Mouse (Mus musculus) liver, embryonic 16.5 days (tissue): ENCODE measurements at regions not wholly inside any gene's neighbourhood (a gene's known extent, or its start where the extent isn't known, plus 50 kb on each side); places are given as distances from the start of the nearest gene placed in this dataset.

ENCODE experiments used
- ATAC-seq: fragments of 200-750 bp; cut with Nextera tagmentation; 2 replicates; pipeline ENCODE4 v1.8.0; 2017; ENCODE audit warnings: low read depth, mild to moderate bottlenecking, moderate number of reproducible peaks, moderate library complexity
- H3K27ac ChIP-seq: fragments of 300-500 bp; sonication (generic); 2 replicates; pipeline ENCODE4 v1.5.1; 2014; ENCODE audit warnings: mild to moderate bottlenecking, low read length
- H3K27me3 ChIP-seq: fragments of 300-500 bp; sonication (generic); 2 replicates; pipeline ENCODE4 v1.6.1; 2014; ENCODE audit warnings: low read depth, low read length, mixed read lengths; ENCODE audit not compliant: control insufficient read depth, insufficient read depth
- H3K36me3 ChIP-seq: fragments of 300-500 bp; sonication (generic); 2 replicates; pipeline ENCODE4 v1.6.1; 2014; ENCODE audit warnings: mild to moderate bottlenecking; ENCODE audit not compliant: control insufficient read depth, insufficient read depth
- H3K4me1 ChIP-seq: fragments of 300-500 bp; sonication (generic); 2 replicates; pipeline ENCODE4 v1.6.1; 2014; ENCODE audit warnings: low read depth, low read length, mixed read lengths; ENCODE audit not compliant: control insufficient read depth
- H3K4me2 ChIP-seq: fragments of 300-500 bp; sonication (generic); 2 replicates; pipeline ENCODE4 v1.6.1; 2014; ENCODE audit warnings: low read depth, low read length, mixed read lengths
- H3K4me3 ChIP-seq: fragments of 300-500 bp; sonication (generic); 2 replicates; pipeline ENCODE4 v1.5.1; 2014; ENCODE audit warnings: low read depth, mild to moderate bottlenecking, low read length
- H3K9ac ChIP-seq: fragments of 300-500 bp; sonication (generic); 2 replicates; pipeline ENCODE4 v1.6.1; 2014; ENCODE audit warnings: low read depth, low read length
- H3K9me3 ChIP-seq: fragments of 300-500 bp; sonication (generic); replicated peaks from 2 replicates; pipeline ENCODE4 v1.6.1; 2016; ENCODE audit warnings: low read length; ENCODE audit not compliant: control insufficient read depth
- WGBS: fragments of 180-500 bp; shearing (Covaris S2); extraction: QIAGEN DNeasy Blood & Tissue Kit; methylation state at CpG from one replicate; pipeline ENCODE4 v1.1.7; 2014; ENCODE audit not compliant: insufficient replicate concordance; 5-methylcytosine and 5-hydroxymethylcytosine counted together

GRCm38 (mm10) chr4:81129874-81130273 lies 219.4 kb downstream of the Lurap1l start:
- no peaks in the 10 kb centered on the region for H3K9me3 ChIP-seq
- no peak overlapping the region for H3K27ac ChIP-seq
- H3K27me3 ChIP-seq = no peaks in the 10 kb centered on the region
- no peaks in the 10 kb centered on the region for H3K4me1 ChIP-seq
- no peaks in the 10 kb centered on the region for H3K36me3 ChIP-seq
- 22% methylated on average over 2 of the region's 2 CpGs for WGBS
- ATAC-seq = no peak
- H3K9ac ChIP-seq = no peak overlapping the region
- no peak overlapping the region for H3K4me3 ChIP-seq
- H3K4me2 ChIP-seq = no peak overlapping the region

- Histone ChIP-seq H3K4me3 (no peak overlapping the region), H3K27ac (no peak overlapping the region)
Observed at GRCm38 (mm10) chr4:81173111-81173510, 262.7 kb downstream of the Lurap1l start.

GRCm38 (mm10) chr4:81177443-81178041 lies 265.1 kb downstream of the Mpdz start:
- ATAC-seq = no peak

More at GRCm38 (mm10) chr4:81173111-81173510, 262.7 kb downstream of the Lurap1l start:
- no peak for ATAC-seq
- H3K4me2 ChIP-seq = no peak overlapping the region
- no peaks in the 10 kb centered on the region for H3K27me3 ChIP-seq
- H3K36me3 ChIP-seq = no peaks in the 10 kb centered on the region
- WGBS = 69% methylated on average over 2 of the region's 2 CpGs
- no peaks in the 10 kb centered on the region for H3K4me1 ChIP-seq
- H3K9ac ChIP-seq = no peak overlapping the region
- no peaks in the 10 kb centered on the region for H3K9me3 ChIP-seq

GRCm38 (mm10) chr4:81178047-81178781 lies 264.4 kb downstream of the Mpdz start:
- no peaks in the 10 kb centered on the region for H3K9me3 ChIP-seq
- no peaks in the 10 kb centered on the region for H3K36me3 ChIP-seq
- no peak overlapping the region for H3K9ac ChIP-seq
- H3K4me2 ChIP-seq = no peak overlapping the region
- no peak for ATAC-seq
- no peak overlapping the region for H3K4me3 ChIP-seq
- H3K27ac ChIP-seq = no peak overlapping the region
- H3K4me1 ChIP-seq = no peaks in the 10 kb centered on the region
- H3K27me3 ChIP-seq = no peaks in the 10 kb centered on the region
- 39% methylated on average over 14 of the region's 14 CpGs for WGBS

More at GRCm38 (mm10) chr4:81177443-81178041, 265.1 kb downstream of the Mpdz start:
- 24% methylated on average over 11 of the region's 11 CpGs for WGBS
- H3K4me3 ChIP-seq = no peak overlapping the region
- H3K36me3 ChIP-seq = no peaks in the 10 kb centered on the region
- H3K27me3 ChIP-seq = no peaks in the 10 kb centered on the region
- no peaks in the 10 kb centered on the region for H3K9me3 ChIP-seq
- H3K27ac ChIP-seq = no peak overlapping the region
- no peak overlapping the region for H3K4me2 ChIP-seq
- no peak overlapping the region for H3K9ac ChIP-seq
- H3K4me1 ChIP-seq = no peaks in the 10 kb centered on the region

- H3K9me3 ChIP-seq = no peaks in the 10 kb centered on the region
- under 1% methylated on average over 12 of the region's 12 CpGs for WGBS
- H3K4me2 ChIP-seq = no peak overlapping the region
- no peak overlapping the region for H3K4me3 ChIP-seq
- no peak overlapping the region for H3K9ac ChIP-seq
- H3K4me1 ChIP-seq = no peaks in the 10 kb centered on the region
- no peaks in the 10 kb centered on the region for H3K27me3 ChIP-seq
- no peak overlapping the region for H3K27ac ChIP-seq
- peak; percentile 41 for ATAC-seq
- no peaks in the 10 kb centered on the region for H3K36me3 ChIP-seq
Observed at GRCm38 (mm10) chr4:81178782-81179135, 263.9 kb downstream of the Mpdz start.

DNA sequence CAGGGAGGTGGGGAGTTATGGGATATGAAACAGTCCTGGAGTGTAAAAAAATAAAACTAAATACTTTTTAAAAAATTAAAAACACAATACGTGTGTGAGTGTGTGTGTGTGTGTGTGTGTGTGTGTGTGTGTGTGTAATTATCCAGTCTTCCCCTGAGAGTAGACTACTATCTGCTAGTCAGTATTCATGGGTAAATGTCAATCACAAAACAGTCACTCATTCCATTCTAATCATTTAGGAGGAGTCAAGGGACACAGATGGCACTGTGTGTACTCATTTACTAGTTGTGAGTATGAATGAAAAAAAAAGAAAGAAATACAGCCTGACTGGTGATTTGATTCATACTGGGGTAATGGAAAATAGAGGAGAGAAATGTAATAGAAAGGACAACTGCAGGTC lies 226.5 kb downstream of the Mpdz start:
- no peaks in the 10 kb centered on the region for H3K36me3 ChIP-seq
- no peaks in the 10 kb centered on the region for H3K4me1 ChIP-seq
- H3K4me2 ChIP-seq = no peak overlapping the region
- WGBS = 67% methylated on average over 1 of the region's 1 CpGs
- no peak overlapping the region for H3K9ac ChIP-seq
- H3K4me3 ChIP-seq = no peak overlapping the region
- H3K27ac ChIP-seq = no peak overlapping the region
- no peaks in the 10 kb centered on the region for H3K9me3 ChIP-seq
- H3K27me3 ChIP-seq = no peaks in the 10 kb centered on the region
- ATAC-seq = no peak

DNA sequence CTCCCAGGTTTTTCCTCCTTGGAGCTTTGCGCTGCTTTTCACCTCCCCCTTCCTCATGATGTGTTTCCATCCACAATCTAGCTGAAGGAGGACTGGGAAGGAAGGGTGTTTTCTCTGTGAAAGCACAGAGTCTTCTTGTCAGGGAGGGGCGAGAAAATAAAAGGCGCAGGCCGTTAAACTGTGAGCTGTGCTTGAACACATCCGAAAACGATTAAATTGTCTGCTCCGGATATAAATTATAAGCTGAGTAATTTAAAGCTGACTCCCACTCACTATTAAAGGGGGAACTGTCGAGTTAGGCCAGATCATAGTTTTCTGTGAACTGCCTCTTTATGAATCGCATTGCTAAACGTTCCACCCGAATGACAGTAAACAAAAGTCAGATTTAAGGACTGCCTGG lies 224.6 kb downstream of the Mpdz start:
- no peak for ATAC-seq
- Histone ChIP-seq H3K9me3 (no peaks in the 10 kb centered on the region), H3K4me2 (no peak overlapping the region), H3K36me3 (no peaks in the 10 kb centered on the region), H3K27me3 (no peaks in the 10 kb centered on the region), H3K9ac (no peak overlapping the region), H3K4me3 (no peak overlapping the region), H3K27ac (no peak overlapping the region), H3K4me1 (no peaks in the 10 kb centered on the region)
- 68% methylated on average over 11 of the region's 11 CpGs for WGBS

- Histone ChIP-seq H3K9me3 (no peaks in the 10 kb centered on the region), H3K4me1 (no peaks in the 10 kb centered on the region), H3K27me3 (no peaks in the 10 kb centered on the region), H3K4me2 (no peak overlapping the region), H3K4me3 (no peak overlapping the region), H3K27ac (no peak overlapping the region), H3K36me3 (no peaks in the 10 kb centered on the region), H3K9ac (no peak overlapping the region)
- WGBS = 63% methylated on average over 6 of the region's 6 CpGs
- no peak for ATAC-seq
Observed at GRCm38 (mm10) chr4:81222034-81222433, 220.6 kb downstream of the Mpdz start.

GRCm38 (mm10) chr4:81222468-81223175 lies 220.0 kb downstream of the Mpdz start:
- H3K9ac ChIP-seq = no peak overlapping the region
- no peaks in the 10 kb centered on the region for H3K36me3 ChIP-seq
- no peak overlapping the region for H3K27ac ChIP-seq
- H3K27me3 ChIP-seq = no peaks in the 10 kb centered on the region
- no peaks in the 10 kb centered on the region for H3K4me1 ChIP-seq
- no peaks in the 10 kb centered on the region for H3K9me3 ChIP-seq
- H3K4me2 ChIP-seq = no peak overlapping the region
- no peak overlapping the region for H3K4me3 ChIP-seq
- no peak for ATAC-seq
- 34% methylated on average over 5 of the region's 5 CpGs for WGBS
